Mouse (Mus musculus) testis, adult 2 months (tissue): ENCODE data around the gene Fam171a2.

ENCODE experiments used
- CTCF ChIP-seq: fragments of 200-500 bp; IDR thresholded peaks from 2 replicates; pipeline ENCODE4 v1.5.1; 2012; ENCODE audit warnings: low read depth, mild to moderate bottlenecking, inconsistent platforms, low read length, moderate library complexity; ENCODE audit not compliant: control insufficient read depth, insufficient read depth, insufficient replicate concordance
- POLR2A ChIP-seq: fragments of 200-500 bp; IDR thresholded peaks from 2 replicates; pipeline ENCODE4 v1.6.1; 2012; ENCODE audit warnings: low read depth, mild to moderate bottlenecking, inconsistent platforms, low read length, moderate library complexity; ENCODE audit not compliant: control insufficient read depth

- no peak for TF ChIP-seq CTCF
- no peak for TF ChIP-seq POLR2A
These were observed 13.1 kb upstream of the Fam171a2 start for GRCm38 (mm10) chr11:102460541-102460940.
